8 mouse cellular contexts compared by ENCODE assay signal in the genomic region with DNA sequence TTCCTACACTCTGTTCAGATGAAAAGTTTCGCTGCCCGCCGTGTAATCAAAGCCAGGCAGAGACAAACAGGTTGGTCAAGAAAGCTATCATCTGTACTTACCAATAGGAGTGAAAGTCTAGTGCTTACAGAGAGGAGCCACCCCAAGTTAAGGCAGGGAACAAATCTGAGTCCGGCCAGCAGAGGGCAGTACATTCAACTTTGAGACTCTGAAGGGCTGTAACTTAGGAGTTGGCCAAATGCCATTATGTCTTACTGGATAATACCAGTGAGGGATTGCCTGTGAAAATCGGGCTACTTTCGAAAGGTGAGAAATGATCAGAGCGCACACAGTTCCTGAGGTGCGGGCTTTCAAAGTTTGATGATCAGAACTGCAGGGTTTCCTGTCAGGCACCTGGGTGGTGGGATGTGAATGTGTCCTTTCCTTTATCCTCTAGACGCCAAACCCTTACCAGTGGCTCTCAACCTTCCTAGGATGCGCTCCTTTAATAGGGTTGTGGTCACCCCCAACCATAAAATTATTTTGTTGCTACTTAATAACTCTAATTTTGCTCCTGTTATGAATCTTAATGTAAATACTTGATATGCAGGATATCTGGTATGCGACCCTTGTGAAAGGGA. TPM values are rescaled to one million over a fixed set of nuclear protein-coding genes. Genes with fewer than 3 reads are reported as not detected.
DNase-seq lines count a peak whose midpoint lies in the region; ATAC-seq and TF ChIP-seq lines count a peak whose summit lies in the region.

No protein-coding gene starts in this region.

- no peak overlapping the region for H3K4me3 ChIP-seq in ES-E14 (ENCODE audit: insufficient read depth in 1 of 2, low read depth in 1 of 2, low read length in 2 of 2, poor library complexity in 1 of 2, severe bottlenecking in 1 of 2)
- no peak overlapping the region for H3K4me3 ChIP-seq in forebrain, embryonic 13.5 days
- H3K4me3 ChIP-seq in hindbrain, embryonic 11.5 days (ENCODE audit: low read depth, low read length), result no peak overlapping the region
- no peak overlapping the region for H3K4me3 ChIP-seq in lung, postnatal 0 days (ENCODE audit: low read depth, low read length)

- no peaks in the 10 kb centered on the region for H3K27me3 ChIP-seq in forebrain, embryonic 13.5 days
- H3K27me3 ChIP-seq in hindbrain, embryonic 11.5 days (ENCODE audit: control insufficient read depth, insufficient read depth, low read length), result no peaks in the 10 kb centered on the region
- H3K27me3 ChIP-seq in lung, postnatal 0 days (replicated peaks; ENCODE audit: insufficient read depth, low read length), result no peaks in the 10 kb centered on the region

- H3K27ac ChIP-seq in ES-E14 (ENCODE audit: insufficient read depth, low read depth, low read length, poor library complexity, severe bottlenecking), result no peak overlapping the region
- H3K27ac ChIP-seq in forebrain, embryonic 13.5 days, result no peak overlapping the region
- no peak overlapping the region for H3K27ac ChIP-seq in hindbrain, embryonic 11.5 days (ENCODE audit: low read depth, low read length)
- no peak overlapping the region for H3K27ac ChIP-seq in lung, postnatal 0 days (ENCODE audit: low read length)

- H3K9ac ChIP-seq in ES-E14 (ENCODE audit: insufficient read depth, low read depth, low read length, poor library complexity, severe bottlenecking), result no peak overlapping the region
- no peak overlapping the region for H3K9ac ChIP-seq in forebrain, embryonic 13.5 days
- H3K9ac ChIP-seq in hindbrain, embryonic 11.5 days (ENCODE audit: low read depth, low read length), result no peak overlapping the region
- H3K9ac ChIP-seq in lung, postnatal 0 days (replicated peaks; ENCODE audit: low read depth), result no peak overlapping the region

- H3K4me2 ChIP-seq in forebrain, embryonic 13.5 days, result no peak overlapping the region
- no peak overlapping the region for H3K4me2 ChIP-seq in hindbrain, embryonic 11.5 days (replicated peaks; ENCODE audit: low read depth, low read length)
- no peak overlapping the region for H3K4me2 ChIP-seq in lung, postnatal 0 days (replicated peaks; ENCODE audit: low read depth, low read length)

- peak; percentile 75 for ATAC-seq in forebrain, embryonic 13.5 days
- peak; percentile 27; the same call in 1 of the 2 replicates for ATAC-seq in hindbrain, embryonic 11.5 days (ENCODE audit: low FRiP score)
- peak; percentile 68 for ATAC-seq in lung, postnatal 0 days

- no peaks in the 10 kb centered on the region for H3K36me3 ChIP-seq in ES-E14 (ENCODE audit: control insufficient read depth, insufficient read depth, low read length, poor library complexity, severe bottlenecking)
- no peaks in the 10 kb centered on the region for H3K36me3 ChIP-seq in forebrain, embryonic 13.5 days (ENCODE audit: poor library complexity, severe bottlenecking)
- no peaks in the 10 kb centered on the region for H3K36me3 ChIP-seq in hindbrain, embryonic 11.5 days (ENCODE audit: control insufficient read depth, insufficient read depth, low read length)
- no peaks in the 10 kb centered on the region for H3K36me3 ChIP-seq in lung, postnatal 0 days (ENCODE audit: insufficient read depth, low read length)

- peak; percentile 86 for TF ChIP-seq CTCF in lung, postnatal 0 days (IDR thresholded peaks at IDR 0.05)

- in situ Hi-C loops in ES-E14 (cut with MboI; ENCODE audit: low sequenced_read_pairs in 2 of 2, unreplicated experiment in 2 of 2), result loop anchor here in 1 of 2 experiments (10.0 kb wide), 1 partner anchor 84 kb away; no protein-coding TSS in a partner anchor

- 63% methylated on average over 11 of the region's 11 CpGs for WGBS in forebrain, embryonic 13.5 days
- 63% methylated on average over 11 of the region's 11 CpGs for WGBS in hindbrain, embryonic 11.5 days
- 45% methylated on average over 11 of the region's 11 CpGs for WGBS in lung, postnatal 0 days

- peak; percentile 90 for DNase-seq in ES-E14 (ENCODE audit: low read depth, low spot score)
- DNase-seq in c-Kit-negative CD71-positive TER-119-positive erythroid progenitor cells, embryonic 14.5 days (ENCODE audit: low read depth, low spot score), result peak; percentile 29
- peak; percentile 84 for DNase-seq in hindbrain, embryonic 11.5 days (ENCODE audit: low spot score)
- peak; percentile 58 for DNase-seq in layer of hippocampus, adult 9-10 months (ENCODE audit: low spot score)
- peak; percentile 93 for DNase-seq in lung, postnatal 0 days (ENCODE audit: low spot score)
- DNase-seq in ovary, postnatal 36 days (ENCODE audit: low spot score), result peak; percentile 75
- peak; percentile 39 to 74 for DNase-seq in thymus, postnatal 10 days (ENCODE audit: low spot score in 2 of 2)

- no peak for TF ChIP-seq EP300 in lung, postnatal 0 days (IDR thresholded peaks at IDR 0.05)

- no peaks in the 10 kb centered on the region for H3K9me3 ChIP-seq in ES-E14 (ENCODE audit: control insufficient read depth, insufficient read depth, low read depth, low read length)
- no peaks in the 10 kb centered on the region for H3K9me3 ChIP-seq in forebrain, embryonic 13.5 days (replicated peaks)
- no peaks in the 10 kb centered on the region for H3K9me3 ChIP-seq in hindbrain, embryonic 11.5 days (ENCODE audit: control insufficient read depth, low read length)
- H3K9me3 ChIP-seq in lung, postnatal 0 days (ENCODE audit: low read length), result no peaks in the 10 kb centered on the region

- H3K4me1 ChIP-seq in ES-E14 (ENCODE audit: control insufficient read depth in 2 of 2, insufficient read depth in 2 of 2, low read length in 2 of 2, poor library complexity in 1 of 2), result peaks cover 4% of the 10 kb centered on the region in 2 experiments; a peak in 1 of 4 replicates
- H3K4me1 ChIP-seq in forebrain, embryonic 13.5 days, result no peaks in the 10 kb centered on the region
- no peaks in the 10 kb centered on the region for H3K4me1 ChIP-seq in hindbrain, embryonic 11.5 days (replicated peaks; ENCODE audit: control insufficient read depth, insufficient read depth, low read length)
- no peaks in the 10 kb centered on the region for H3K4me1 ChIP-seq in lung, postnatal 0 days (ENCODE audit: insufficient read depth, low read depth, low read length)

TF ChIP-seq in ES-E14, 5 proteins besides CTCF, POLR2A, EP300 and RAD21:
- TF ChIP-seq ZC3H11A (IDR thresholded peaks at IDR 0.05; ENCODE audit: borderline replicate concordance, low read depth, low read length) (peak; percentile 69), MAFK (IDR thresholded peaks at IDR 0.05; ENCODE audit: insufficient read depth, low read depth, low read length) (no peak)

RNA-seq across cellular contexts. Expression of a gene that starts 15.8 kb away (rescaled TPM):
- 8.8 and 12.9 TPM in 2 replicates for total RNA-seq in ES-E14 (2012; rRNA removed)
- 18.3 and 20.3 TPM in 2 replicates for polyA plus RNA-seq in forebrain, embryonic 13.5 days (2015; fragmentation: Nextera tagmentation; extraction: Ambion mirVana)
- 22.8 and 28.4 TPM in 2 replicates for polyA plus RNA-seq in hindbrain, embryonic 11.5 days (2014; fragmentation: Nextera tagmentation; extraction: Ambion mirVana)
- 20.1 and 22.6 TPM in 2 replicates for polyA plus RNA-seq in lung, postnatal 0 days (2015; fragmentation: Nextera tagmentation; extraction: Ambion mirVana)

Comparison
In these comparisons a context has a peak if more than half of its experiments do, and no peak if none do; other contexts are left out.
1. DNase-seq: peak in every context shown above with its lines; median percentile 93 in lung, postnatal 0 days; 90 in ES-E14; 84 in hindbrain, embryonic 11.5 days; 75 in ovary, postnatal 36 days; 58 in layer of hippocampus, adult 9-10 months; 56 in thymus, postnatal 10 days; 29 in c-Kit-negative CD71-positive TER-119-positive erythroid progenitor cells, embryonic 14.5 days.